Mouse (Mus musculus) limb, embryonic 15.5 days (tissue): ENCODE data around the gene Grhpr. TPM values are rescaled to one million over a fixed set of nuclear protein-coding genes. Genes with fewer than 3 reads are reported as not detected.

ENCODE experiments used
- ATAC-seq: fragments of 200-750 bp; cut with Nextera tagmentation; 2 replicates; pipeline ENCODE4 v1.8.0; 2017; ENCODE audit warnings: low read depth, moderate TSS enrichment; ENCODE audit not compliant: insufficient number of reproducible peaks, low FRiP score, low TSS enrichment
- H3K27ac ChIP-seq: fragments of 300-500 bp; sonication (generic); 2 replicates; pipeline ENCODE4 v1.5.1; 2015; ENCODE audit warnings: moderate library complexity, mild to moderate bottlenecking, inconsistent platforms
- H3K27me3 ChIP-seq: fragments of 300-500 bp; sonication (generic); 2 replicates; pipeline ENCODE4 v1.6.1; 2015; ENCODE audit warnings: inconsistent platforms
- H3K36me3 ChIP-seq: fragments of 300-500 bp; sonication (generic); 2 replicates; pipeline ENCODE4 v1.6.1; 2015; ENCODE audit warnings: inconsistent platforms
- H3K4me1 ChIP-seq: fragments of 300-500 bp; sonication (generic); 2 replicates; pipeline ENCODE4 v1.6.1; 2015; ENCODE audit warnings: inconsistent platforms
- H3K4me2 ChIP-seq: fragments of 300-500 bp; sonication (generic); 2 replicates; pipeline ENCODE4 v1.6.1; 2015; ENCODE audit warnings: mild to moderate bottlenecking, inconsistent platforms
- H3K4me3 ChIP-seq: fragments of 300-500 bp; sonication (generic); 2 replicates; pipeline ENCODE4 v1.5.1; 2015; ENCODE audit warnings: mild to moderate bottlenecking, inconsistent platforms
- H3K9ac ChIP-seq: fragments of 300-500 bp; sonication (generic); 2 replicates; pipeline ENCODE4 v1.6.1; 2015; ENCODE audit warnings: inconsistent platforms
- H3K9me3 ChIP-seq: fragments of 300-500 bp; sonication (generic); 2 replicates; pipeline ENCODE4 v1.6.1; 2016; ENCODE audit warnings: inconsistent platforms
- WGBS: fragments of 180-500 bp; shearing (Covaris S2); methylation state at CpG from one replicate; pipeline ENCODE4 v1.1.7; 2015; 5-methylcytosine and 5-hydroxymethylcytosine counted together
- polyA plus RNA-seq: library from polyadenylated mRNA; unstranded; fragments of >200 nt; fragmentation: Nextera tagmentation; extraction: Ambion mirVana; gene quantifications from 2 replicates; pipeline ENCODE4 v1.2.1, GENCODE M21; 2015

Gene Grhpr
- polyA plus RNA-seq, 1 experiment from 2014 or later: 62.2 TPM

- Histone ChIP-seq H3K9me3 (no peaks in the 10 kb centered on the region), H3K27ac (no peak overlapping the region), H3K27me3 (no peaks in the 10 kb centered on the region), H3K36me3 (peaks cover 5% of the 10 kb centered on the region; the same call in 1 of the 2 replicates), H3K9ac (no peak overlapping the region), H3K4me2 (no peak overlapping the region), H3K4me1 (no peaks in the 10 kb centered on the region), H3K4me3 (no peak overlapping the region)
- 85% methylated on average over 6 of the region's 6 CpGs for WGBS
- ATAC-seq: no peak
Observed at GRCm38 (mm10) chr4:45000001-45000400, 18.8 kb downstream of the Grhpr start.

- Histone ChIP-seq H3K27me3 (no peaks in the 10 kb centered on the region), H3K4me1 (peaks cover 9% of the 10 kb centered on the region), H3K9ac (no peak overlapping the region), H3K9me3 (no peaks in the 10 kb centered on the region), H3K4me3 (no peak overlapping the region), H3K27ac (no peak overlapping the region), H3K36me3 (peaks cover 6% of the 10 kb centered on the region; the same call in 1 of the 2 replicates), H3K4me2 (no peak overlapping the region)
- ATAC-seq: no peak
- WGBS: 77% methylated on average over 3 of the region's 3 CpGs
Observed at GRCm38 (mm10) chr4:45005452-45005851, 24.3 kb downstream of the Grhpr start.

GRCm38 (mm10) chr4:45010806-45011415 lies 29.7 kb downstream of the Grhpr start:
- 8% methylated on average over 11 of the region's 11 CpGs for WGBS
- no peaks in the 10 kb centered on the region for H3K36me3 ChIP-seq
- H3K4me3 ChIP-seq: peak overlapping the region; percentile 81
- peaks cover 22% of the 10 kb centered on the region for H3K4me1 ChIP-seq
- peak overlapping the region; percentile 62 for H3K4me2 ChIP-seq
- H3K27me3 ChIP-seq: no peaks in the 10 kb centered on the region
- no peaks in the 10 kb centered on the region for H3K9me3 ChIP-seq
- peak overlapping the region; percentile 97; the same call in 1 of the 2 replicates for H3K27ac ChIP-seq
- ATAC-seq: no peak
- H3K9ac ChIP-seq: peak overlapping the region; percentile 90

- no peaks in the 10 kb centered on the region for H3K27me3 ChIP-seq
- peak overlapping the region; percentile 97 for H3K27ac ChIP-seq
- H3K4me1 ChIP-seq: peaks cover 22% of the 10 kb centered on the region
- peak overlapping the region; percentile 81 for H3K4me3 ChIP-seq
- ATAC-seq: peak; percentile 62
- H3K36me3 ChIP-seq: no peaks in the 10 kb centered on the region
- peak overlapping the region; percentile 62 for H3K4me2 ChIP-seq
- H3K9ac ChIP-seq: peak overlapping the region; percentile 90
- WGBS: under 1% methylated on average over 31 of the region's 31 CpGs
- H3K9me3 ChIP-seq: no peaks in the 10 kb centered on the region
Observed at GRCm38 (mm10) chr4:45011581-45012104, 30.4 kb downstream of the Grhpr start.

GRCm38 (mm10) chr4:45012105-45012975 lies 31.1 kb downstream of the Grhpr start, which contains the start of gene Zbtb5:
TSS of gene Zbtb5 (minus strand) at chr4:45012412.
- Histone ChIP-seq H3K4me3 (peak within 1 kb of the TSS; percentile 81), H3K9me3 (no peaks in the 10 kb centered on the region), H3K9ac (peak within 1 kb of the TSS; percentile 90), H3K27ac (peak within 1 kb of the TSS; percentile 97), H3K27me3 (no peaks in the 10 kb centered on the region), H3K4me1 (peaks cover 22% of the 10 kb centered on the region), H3K4me2 (peak within 1 kb of the TSS; percentile 62), H3K36me3 (no peaks in the 10 kb centered on the region)
- WGBS: under 1% methylated on average over 59 of the region's 63 CpGs
- ATAC-seq: peak; percentile 99

GRCm38 (mm10) chr4:45013031-45013431 lies 31.8 kb downstream of the Grhpr start:
- WGBS: 1% methylated on average over 13 of the region's 13 CpGs
- Histone ChIP-seq H3K36me3 (no peaks in the 10 kb centered on the region), H3K4me1 (peaks cover 22% of the 10 kb centered on the region), H3K4me3 (peak overlapping the region; percentile 81), H3K27ac (peak overlapping the region; percentile 82), H3K4me2 (peak overlapping the region; percentile 60), H3K9ac (peak overlapping the region; percentile 50), H3K27me3 (no peaks in the 10 kb centered on the region), H3K9me3 (no peaks in the 10 kb centered on the region)
- ATAC-seq: no peak

GRCm38 (mm10) chr4:45013537-45013936 lies 32.3 kb downstream of the Grhpr start:
- Histone ChIP-seq H3K4me3 (peak overlapping the region; percentile 81), H3K9me3 (no peaks in the 10 kb centered on the region), H3K27ac (no peak overlapping the region), H3K36me3 (no peaks in the 10 kb centered on the region), H3K4me1 (peaks cover 22% of the 10 kb centered on the region), H3K4me2 (peak overlapping the region; percentile 60), H3K27me3 (no peaks in the 10 kb centered on the region), H3K9ac (peak overlapping the region; percentile 50; the same call in 1 of the 2 replicates)
- 2% methylated on average over 2 of the region's 2 CpGs for WGBS
- no peak for ATAC-seq

GRCm38 (mm10) chr4:45015615-45016014 lies 34.4 kb downstream of the Grhpr start:
- Histone ChIP-seq H3K9me3 (no peaks in the 10 kb centered on the region), H3K4me3 (no peak overlapping the region), H3K36me3 (no peaks in the 10 kb centered on the region), H3K27ac (no peak overlapping the region), H3K4me1 (peaks cover 27% of the 10 kb centered on the region), H3K4me2 (no peak overlapping the region), H3K27me3 (no peaks in the 10 kb centered on the region), H3K9ac (no peak overlapping the region)
- no peak for ATAC-seq
- WGBS: 10% methylated on average over 3 of the region's 3 CpGs

- ATAC-seq: peak; percentile 73
- peak within 1 kb of the TSS; percentile 59 for H3K4me3 ChIP-seq
- H3K9ac ChIP-seq: peak within 1 kb of the TSS; percentile 37
- no peak within 1 kb of the TSS for H3K27ac ChIP-seq
- under 1% methylated on average over 29 of the region's 29 CpGs for WGBS
- no peaks in the 10 kb centered on the region for H3K27me3 ChIP-seq
- H3K4me2 ChIP-seq: peak within 1 kb of the TSS; percentile 91
- H3K4me1 ChIP-seq: peaks cover 19% of the 10 kb centered on the region
- H3K9me3 ChIP-seq: no peaks in the 10 kb centered on the region
- 0 out of 2 replicates have a peak, but pooled peaks cover 13% of the 10 kb centered on the region for H3K36me3 ChIP-seq
Observed at GRCm38 (mm10) chr4:45018452-45018980, 37.3 kb downstream of the Grhpr start, which contains the start of gene Polr1e. TSS of gene Polr1e (plus strand) at chr4:45018583.

- 2% methylated on average over 14 of the region's 14 CpGs for WGBS
- peaks cover 15% of the 10 kb centered on the region for H3K4me1 ChIP-seq
- no peaks in the 10 kb centered on the region for H3K27me3 ChIP-seq
- no peaks in the 10 kb centered on the region for H3K9me3 ChIP-seq
- no peak for ATAC-seq
- H3K27ac ChIP-seq: no peak overlapping the region
- peak overlapping the region; percentile 59 for H3K4me3 ChIP-seq
- 0 out of 2 replicates have a peak, but pooled peaks cover 13% of the 10 kb centered on the region for H3K36me3 ChIP-seq
- peak overlapping the region; percentile 91 for H3K4me2 ChIP-seq
- H3K9ac ChIP-seq: peak overlapping the region; percentile 37
Observed at GRCm38 (mm10) chr4:45019009-45019408, 37.8 kb downstream of the Grhpr start.

GRCm38 (mm10) chr4:45026459-45026858 lies 45.3 kb downstream of the Grhpr start:
- H3K9ac ChIP-seq: no peak overlapping the region
- ATAC-seq: no peak
- H3K4me1 ChIP-seq: no peaks in the 10 kb centered on the region
- H3K36me3 ChIP-seq: peaks cover 68% of the 10 kb centered on the region
- H3K4me2 ChIP-seq: no peak overlapping the region
- H3K27ac ChIP-seq: no peak overlapping the region
- no peaks in the 10 kb centered on the region for H3K9me3 ChIP-seq
- 96% methylated on average over 4 of the region's 4 CpGs for WGBS
- H3K4me3 ChIP-seq: no peak overlapping the region
- H3K27me3 ChIP-seq: no peaks in the 10 kb centered on the region
